Mouse (Mus musculus): ENCODE results near the gene Trpm3.

GRCm38 (mm10) chr19:22691995-22692394 is 553.1 kb downstream of the Trpm3 start:
- TF ChIP-seq CTCF (IDR thresholded peaks at IDR 0.05; ENCODE audit: extremely low read depth, insufficient read depth, insufficient read length, insufficient replicate concordance) (no peak), POLR2A (IDR thresholded peaks at IDR 0.05; ENCODE audit: low read depth, low read length) (no peak)

Data from spleen, adult 2 months (tissue).